Mouse (Mus musculus): Measurements from ENCODE around the gene Ckm. TPM values are rescaled to one million over a fixed set of nuclear protein-coding genes. Genes with fewer than 3 reads are reported as not detected.

The Ckm gene
- polyA plus RNA-seq, 1 experiment from 2014 or later, result not detected

- DNase-seq (ENCODE audit: low spot score) (no peak), ATAC-seq (replicated peaks; ENCODE audit: low FRiP score) (no peak)
- Histone ChIP-seq H3K27ac (ENCODE audit: low read depth, low read length) (no peak overlapping the region), H3K4me1 (replicated peaks; ENCODE audit: control insufficient read depth, insufficient read depth, low read length) (no peaks in the 10 kb centered on the region), H3K4me3 (ENCODE audit: low read depth, low read length) (no peak overlapping the region), H3K9me3 (ENCODE audit: control insufficient read depth, low read length) (no peaks in the 10 kb centered on the region), H3K9ac (ENCODE audit: low read length) (no peak overlapping the region), H3K4me2 (ENCODE audit: low read depth, low read length, severe bottlenecking) (no peak overlapping the region), H3K36me3 (ENCODE audit: control insufficient read depth, insufficient read depth, low read length) (no peaks in the 10 kb centered on the region), H3K27me3 (ENCODE audit: control insufficient read depth, insufficient read depth, low read length) (peaks cover 46% of the 10 kb centered on the region)
- 66% methylated on average over 12 of the region's 12 CpGs for WGBS
Observed at GRCm38 (mm10) chr7:19468279-19468678, 63.7 kb downstream of the Ckm start.

GRCm38 (mm10) chr7:19469404-19469803 lies 64.8 kb downstream of the Ckm start:
- Histone ChIP-seq H3K4me2 (ENCODE audit: low read depth, low read length, severe bottlenecking) (no peak overlapping the region), H3K27ac (ENCODE audit: low read depth, low read length) (no peak overlapping the region), H3K4me3 (ENCODE audit: low read depth, low read length) (no peak overlapping the region), H3K27me3 (ENCODE audit: control insufficient read depth, insufficient read depth, low read length) (peaks cover 57% of the 10 kb centered on the region), H3K9me3 (ENCODE audit: control insufficient read depth, low read length) (no peaks in the 10 kb centered on the region), H3K4me1 (replicated peaks; ENCODE audit: control insufficient read depth, insufficient read depth, low read length) (peaks cover 3% of the 10 kb centered on the region), H3K36me3 (ENCODE audit: control insufficient read depth, insufficient read depth, low read length) (no peaks in the 10 kb centered on the region), H3K9ac (ENCODE audit: low read length) (no peak overlapping the region)
- ATAC-seq (replicated peaks; ENCODE audit: low FRiP score) (no peak), DNase-seq (ENCODE audit: low spot score) (no peak)
- WGBS, result 17% methylated on average over 23 of the region's 23 CpGs

- Histone ChIP-seq H3K4me1 (replicated peaks; ENCODE audit: control insufficient read depth, insufficient read depth, low read length) (peaks cover 3% of the 10 kb centered on the region), H3K9me3 (ENCODE audit: control insufficient read depth, low read length) (no peaks in the 10 kb centered on the region), H3K9ac (ENCODE audit: low read length) (no peak overlapping the region), H3K27ac (ENCODE audit: low read depth, low read length) (no peak overlapping the region), H3K27me3 (ENCODE audit: control insufficient read depth, insufficient read depth, low read length) (peaks cover 64% of the 10 kb centered on the region), H3K4me3 (ENCODE audit: low read depth, low read length) (no peak overlapping the region), H3K36me3 (ENCODE audit: control insufficient read depth, insufficient read depth, low read length) (no peaks in the 10 kb centered on the region), H3K4me2 (ENCODE audit: low read depth, low read length, severe bottlenecking) (no peak overlapping the region)
- 13% methylated on average over 14 of the region's 14 CpGs for WGBS
- no peak for DNase-seq (ENCODE audit: low spot score)
- no peak for ATAC-seq (replicated peaks; ENCODE audit: low FRiP score)
Observed at GRCm38 (mm10) chr7:19470308-19470707, 65.7 kb downstream of the Ckm start.

GRCm38 (mm10) chr7:19472403-19472802 lies 67.8 kb downstream of the Ckm start:
- no peak for DNase-seq (ENCODE audit: low spot score)
- Histone ChIP-seq H3K4me1 (replicated peaks; ENCODE audit: control insufficient read depth, insufficient read depth, low read length) (peaks cover 3% of the 10 kb centered on the region), H3K27ac (ENCODE audit: low read depth, low read length) (no peak overlapping the region), H3K36me3 (ENCODE audit: control insufficient read depth, insufficient read depth, low read length) (no peaks in the 10 kb centered on the region), H3K27me3 (ENCODE audit: control insufficient read depth, insufficient read depth, low read length) (peaks cover 66% of the 10 kb centered on the region), H3K4me2 (ENCODE audit: low read depth, low read length, severe bottlenecking) (no peak overlapping the region), H3K9me3 (ENCODE audit: control insufficient read depth, low read length) (no peaks in the 10 kb centered on the region), H3K4me3 (ENCODE audit: low read depth, low read length) (no peak overlapping the region), H3K9ac (ENCODE audit: low read length) (no peak overlapping the region)
- WGBS, result 50% methylated on average over 4 of the region's 4 CpGs
- no peak for ATAC-seq (replicated peaks; ENCODE audit: low FRiP score)

MicroRNAs within 50 kb of the gene (microRNA counts, 519-probe panel; counts per million panel counts)
- 31.2 counts per million for microRNA mmu-miR-343

Small RNA genes lying within 50 kb of the gene (microRNA-seq; reads per million reads assigned to microRNA genes)
- not detected for gene Mir343 (ENCODE audit: insufficient number of aligned reads)

Other genes with a start within 250 kb of the Ckm start
- 0.56 and 0.75 TPM in 2 replicates for gene Gipr, start 238.6 kb upstream of the Ckm start, polyA plus RNA-seq (2014; fragmentation: Nextera tagmentation; extraction: Ambion mirVana)
- 2.0 and 2.1 TPM in 2 replicates for gene Eml2, start 228.4 kb upstream of the Ckm start, polyA plus RNA-seq (2014; fragmentation: Nextera tagmentation; extraction: Ambion mirVana)
- 1.6 and 2.5 TPM in 2 replicates for gene Gpr4, start 192.2 kb upstream of the Ckm start, polyA plus RNA-seq (2014; fragmentation: Nextera tagmentation; extraction: Ambion mirVana)
- 54.1 and 59.8 TPM in 2 replicates for gene Opa3, start 176.4 kb upstream of the Ckm start, polyA plus RNA-seq (2014; fragmentation: Nextera tagmentation; extraction: Ambion mirVana)
- 52.8 and 53.0 TPM in 2 replicates for gene Vasp, start 133.0 kb upstream of the Ckm start, polyA plus RNA-seq (2014; fragmentation: Nextera tagmentation; extraction: Ambion mirVana)
- gene Ppm1n, start 124.7 kb upstream of the Ckm start, polyA plus RNA-seq (2014; fragmentation: Nextera tagmentation; extraction: Ambion mirVana), result 0.44 TPM in 1 of 2 replicates, not detected in the other
- 47.3 and 54.7 TPM in 2 replicates for gene Rtn2, start 122.2 kb upstream of the Ckm start, polyA plus RNA-seq (2014; fragmentation: Nextera tagmentation; extraction: Ambion mirVana)
- gene Fosb, start 94.7 kb upstream of the Ckm start, polyA plus RNA-seq (2014; fragmentation: Nextera tagmentation; extraction: Ambion mirVana), result not detected in 2 replicates
- 94.4 and 100 TPM in 2 replicates for gene Ercc1, start 60.0 kb upstream of the Ckm start, polyA plus RNA-seq (2014; fragmentation: Nextera tagmentation; extraction: Ambion mirVana)
- gene Cd3eap, start 45.3 kb upstream of the Ckm start, polyA plus RNA-seq (2014; fragmentation: Nextera tagmentation; extraction: Ambion mirVana), result 23.2 and 24.0 TPM in 2 replicates
- gene Ppp1r13l, start 45.0 kb upstream of the Ckm start, polyA plus RNA-seq (2014; fragmentation: Nextera tagmentation; extraction: Ambion mirVana), result 5.8 and 6.4 TPM in 2 replicates
- 18.2 and 25.2 TPM in 2 replicates for gene Ercc2, start 22.8 kb upstream of the Ckm start, polyA plus RNA-seq (2014; fragmentation: Nextera tagmentation; extraction: Ambion mirVana)
- gene Klc3, start 672 bp upstream of the Ckm start, polyA plus RNA-seq (2014; fragmentation: Nextera tagmentation; extraction: Ambion mirVana), result 2.0 and 2.8 TPM in 2 replicates
- gene Mark4, start 54.0 kb downstream of the Ckm start, polyA plus RNA-seq (2014; fragmentation: Nextera tagmentation; extraction: Ambion mirVana), result 11.0 and 13.2 TPM in 2 replicates
- 1.2 and 1.4 TPM in 2 replicates for gene Exoc3l2, start 58.6 kb downstream of the Ckm start, polyA plus RNA-seq (2014; fragmentation: Nextera tagmentation; extraction: Ambion mirVana)
- 2.9 and 4.5 TPM in 2 replicates for gene Bloc1s3, start 103.6 kb downstream of the Ckm start, polyA plus RNA-seq (2014; fragmentation: Nextera tagmentation; extraction: Ambion mirVana)
- gene Trappc6a, start 103.6 kb downstream of the Ckm start, polyA plus RNA-seq (2014; fragmentation: Nextera tagmentation; extraction: Ambion mirVana), result 43.7 and 54.1 TPM in 2 replicates
- gene Nkpd1, start 113.1 kb downstream of the Ckm start, polyA plus RNA-seq (2014; fragmentation: Nextera tagmentation; extraction: Ambion mirVana), result 0.11 TPM in 1 of 2 replicates, not detected in the other
- 5.1 and 7.8 TPM in 2 replicates for gene Ppp1r37, start 158.3 kb downstream of the Ckm start, polyA plus RNA-seq (2014; fragmentation: Nextera tagmentation; extraction: Ambion mirVana)
- 0.40 and 0.47 TPM in 2 replicates for gene Zfp296, start 172.5 kb downstream of the Ckm start, polyA plus RNA-seq (2014; fragmentation: Nextera tagmentation; extraction: Ambion mirVana)
- gene Gemin7, start 172.8 kb downstream of the Ckm start, polyA plus RNA-seq (2014; fragmentation: Nextera tagmentation; extraction: Ambion mirVana), result 151 and 156 TPM in 2 replicates
- 59.7 and 64.1 TPM in 2 replicates for gene Clasrp, start 199.7 kb downstream of the Ckm start, polyA plus RNA-seq (2014; fragmentation: Nextera tagmentation; extraction: Ambion mirVana)
- gene Relb, start 224.7 kb downstream of the Ckm start, polyA plus RNA-seq (2014; fragmentation: Nextera tagmentation; extraction: Ambion mirVana), result 2.9 and 3.7 TPM in 2 replicates

All from forebrain, embryonic 11.5 days (tissue).